In genomic region chr1:193012351-193012750, GRCm38 (mm10) we compare ENCODE assay signal across 24 mouse cellular contexts. TPM values are rescaled to one million over a fixed set of nuclear protein-coding genes. Genes with fewer than 3 reads are reported as not detected.
A peak's percentile ranks its signal among the peaks of the same experiment; 100 is the strongest.
DNase-seq lines count a peak whose midpoint lies in the region; ATAC-seq lines count a peak whose summit lies in the region.
"Had no signal": no experiment of that assay in that cellular context is flagged by ENCODE, and none has a peak within 500 bp of the region (broad histone marks: within the 10 kb centered on the region; RNA-seq: fewer than 3 reads in every experiment).

No protein-coding gene starts in this region.

- no peak overlapping the region for H3K4me2 ChIP-seq in liver, embryonic 11.5 days
- peak overlapping the region; percentile 29 for H3K4me2 ChIP-seq in liver, embryonic 15.5 days
- H3K4me2 ChIP-seq: embryonic facial prominence, embryonic 13.5 days; forebrain, embryonic 15.5 days; heart, embryonic 11.5 days; heart, embryonic 15.5 days; hindbrain, embryonic 13.5 days had no signal

- H3K27ac ChIP-seq in liver, embryonic 11.5 days (ENCODE audit: low read depth, low read length), result no peak overlapping the region
- peak overlapping the region; percentile 90 for H3K27ac ChIP-seq in liver, embryonic 15.5 days (replicated peaks)
- H3K27ac ChIP-seq: embryonic facial prominence, embryonic 13.5 days; forebrain, embryonic 15.5 days; heart, adult 2 months; heart, embryonic 15.5 days; hindbrain, embryonic 13.5 days had no signal

- 90% methylated on average over 2 of the region's 2 CpGs for WGBS in liver, embryonic 11.5 days
- 77% methylated on average over 2 of the region's 2 CpGs for WGBS in liver, embryonic 15.5 days (ENCODE audit: insufficient replicate concordance)

- peak; percentile 57 for ATAC-seq in liver, embryonic 11.5 days (replicated peaks; ENCODE audit: low FRiP score)
- peak; percentile 45; the same call in 1 of the 2 replicates for ATAC-seq in erythroid progenitor cell, adult 5-6 weeks (replicated peaks; ENCODE audit: low FRiP score, poor library complexity, severe bottlenecking)
- ATAC-seq in liver, embryonic 15.5 days (ENCODE audit: insufficient read depth), result peak; percentile 68
- ATAC-seq in megakaryocyte-erythroid progenitor cell, adult 5-6 weeks (replicated peaks; ENCODE audit: low FRiP score, low TSS enrichment, poor library complexity, severe bottlenecking), result peak; percentile 40; the same call in 1 of the 2 replicates
- ATAC-seq: CD4-positive, CD25-positive, alpha-beta regulatory T cell, adult 4 months; forebrain, embryonic 15.5 days had no signal

- H3K4me1 ChIP-seq in liver, embryonic 11.5 days (replicated peaks; ENCODE audit: control insufficient read depth, insufficient read depth, low read length), result peaks cover 14% of the 10 kb centered on the region
- peaks cover 47% of the 10 kb centered on the region for H3K4me1 ChIP-seq in liver, embryonic 15.5 days (replicated peaks)
- H3K4me1 ChIP-seq: embryonic facial prominence, embryonic 13.5 days; forebrain, embryonic 15.5 days; heart, embryonic 15.5 days had no signal

- no peak overlapping the region for H3K4me3 ChIP-seq in liver, embryonic 11.5 days (ENCODE audit: low read depth, low read length)
- no peak overlapping the region for H3K4me3 ChIP-seq in liver, embryonic 15.5 days (replicated peaks)
- H3K4me3 ChIP-seq: embryonic facial prominence, embryonic 13.5 days; forebrain, embryonic 15.5 days; heart, adult 2 months; heart, embryonic 15.5 days; hindbrain, embryonic 13.5 days had no signal

- no peaks in the 10 kb centered on the region for H3K9me3 ChIP-seq in liver, embryonic 11.5 days (ENCODE audit: control insufficient read depth, low read length)
- no peaks in the 10 kb centered on the region for H3K9me3 ChIP-seq in liver, embryonic 15.5 days (replicated peaks)
- H3K9me3 ChIP-seq: embryonic facial prominence, embryonic 13.5 days; forebrain, embryonic 15.5 days; G1E; heart, embryonic 15.5 days; hindbrain, embryonic 13.5 days had no signal

- no peaks in the 10 kb centered on the region for H3K27me3 ChIP-seq in liver, embryonic 11.5 days (replicated peaks; ENCODE audit: control insufficient read depth, insufficient read depth, low read length)
- no peaks in the 10 kb centered on the region for H3K27me3 ChIP-seq in liver, embryonic 15.5 days
- H3K27me3 ChIP-seq: embryonic facial prominence, embryonic 13.5 days; forebrain, embryonic 15.5 days; heart, embryonic 15.5 days; hindbrain, embryonic 13.5 days had no signal

- no peaks in the 10 kb centered on the region for H3K36me3 ChIP-seq in liver, embryonic 11.5 days (ENCODE audit: control insufficient read depth, insufficient read depth, low read length)
- 0 out of 2 replicates have a peak, but pooled peaks cover 8% of the 10 kb centered on the region for H3K36me3 ChIP-seq in liver, embryonic 15.5 days (replicated peaks)
- H3K36me3 ChIP-seq: embryonic facial prominence, embryonic 13.5 days; forebrain, embryonic 15.5 days; G1E; heart, embryonic 15.5 days; hindbrain, embryonic 13.5 days had no signal

- no peak overlapping the region for H3K9ac ChIP-seq in liver, embryonic 11.5 days (ENCODE audit: low read depth, low read length)
- no peak overlapping the region for H3K9ac ChIP-seq in liver, embryonic 15.5 days
- H3K9ac ChIP-seq: embryonic facial prominence, embryonic 13.5 days; forebrain, embryonic 15.5 days; heart, embryonic 15.5 days; hindbrain, embryonic 13.5 days had no signal

- DNase-seq in liver, embryonic 11.5 days (ENCODE audit: low spot score), result no peak
- DNase-seq in liver, result no peak
- no peak for DNase-seq in urinary bladder, postnatal 25 days (ENCODE audit: low spot score)
- no peak for DNase-seq in adrenal gland, postnatal 10 days
- DNase-seq in thymus, postnatal 36 days, result no peak
- DNase-seq: adrenal gland, postnatal 14 days; B cell, adult 2 months; cerebellum, adult 18-20 months; cerebellum, adult 9-11 months; cerebellum, postnatal 36 days; gastrocnemius, postnatal 14 days; heart, adult 2 months; heart, postnatal 14 days had no signal

RNA-seq across cellular contexts. Expression of gene Syt14, which starts 23.2 kb away (rescaled TPM):
- polyA plus RNA-seq in liver, embryonic 11.5 days (2014; fragmentation: Nextera tagmentation; extraction: Ambion mirVana), result 2.3 TPM in 2 replicates
- total RNA-seq in erythroid progenitor cell, adult 5-6 weeks (2015; ENCODE audit: low replicate concordance), result 7.6 and 13.0 TPM in 2 replicates
- 5.4 and 8.8 TPM in 2 replicates for total RNA-seq in erythroid progenitor cell, adult 5-6 weeks (2017; ENCODE audit: low replicate concordance)
- 5.8 and 6.1 TPM in 2 replicates for polyA plus RNA-seq in liver, embryonic 15.5 days (2015; fragmentation: Nextera tagmentation; extraction: Ambion mirVana)
- total RNA-seq in megakaryocyte-erythroid progenitor cell, adult 5-6 weeks (2014; fragmentation: Nextera tagmentation), result not detected in 2 replicates
- not detected in 2 replicates for total RNA-seq in megakaryocyte-erythroid progenitor cell, adult 5-6 weeks (2017)
- total RNA-seq in adrenal gland, postnatal 10 days (2021), result 1 to 10 TPM; 4.6 to 5.7 TPM
- total RNA-seq: hematopoietic stem cell, adult 5-6 weeks had no signal
- polyA plus RNA-seq: G1E had no signal

Comparison
In these comparisons a context has a peak if more than half of its experiments do, and no peak if none do; other contexts are left out.
1. RNA of gene Syt14, which starts 23.2 kb away (total RNA-seq): 5.4 to 13.0 TPM in erythroid progenitor cell, adult 5-6 weeks and 4.6 to 5.7 TPM in adrenal gland, postnatal 10 days; not detected in megakaryocyte-erythroid progenitor cell, adult 5-6 weeks; every median in the first group is over 4 times any median in the second.
2. Peak in every context shown above with its lines, with median percentiles within 50 percentile points of each other: ATAC-seq.